Mouse (Mus musculus): ENCODE data around the gene Ttc28.

- TF ChIP-seq POLR2A (IDR thresholded peaks at IDR 0.05; ENCODE audit: control insufficient read depth, extremely low read depth, insufficient read depth, low read length, poor library complexity) (no peak), CTCF (IDR thresholded peaks at IDR 0.05; ENCODE audit: borderline replicate concordance, control insufficient read depth, extremely low read depth, insufficient read depth, low read length, poor library complexity) (no peak)
Measured at GRCm38 (mm10) chr5:111175410-111175809, 295.8 kb downstream of the Ttc28 start.
